Mouse (Mus musculus) induced T-regulatory cell, adult 2 months (primary cell): Measurements from ENCODE around the gene Zfp954.
A peak's percentile ranks its signal among the peaks of the same experiment; 100 is the strongest.

Experiments used
- DNase-seq: peaks from one replicate; pipeline ENCODE4 v3.0.0-alpha.2; 2012; ENCODE audit warnings: low read depth

Zfp954 gene

DNA sequence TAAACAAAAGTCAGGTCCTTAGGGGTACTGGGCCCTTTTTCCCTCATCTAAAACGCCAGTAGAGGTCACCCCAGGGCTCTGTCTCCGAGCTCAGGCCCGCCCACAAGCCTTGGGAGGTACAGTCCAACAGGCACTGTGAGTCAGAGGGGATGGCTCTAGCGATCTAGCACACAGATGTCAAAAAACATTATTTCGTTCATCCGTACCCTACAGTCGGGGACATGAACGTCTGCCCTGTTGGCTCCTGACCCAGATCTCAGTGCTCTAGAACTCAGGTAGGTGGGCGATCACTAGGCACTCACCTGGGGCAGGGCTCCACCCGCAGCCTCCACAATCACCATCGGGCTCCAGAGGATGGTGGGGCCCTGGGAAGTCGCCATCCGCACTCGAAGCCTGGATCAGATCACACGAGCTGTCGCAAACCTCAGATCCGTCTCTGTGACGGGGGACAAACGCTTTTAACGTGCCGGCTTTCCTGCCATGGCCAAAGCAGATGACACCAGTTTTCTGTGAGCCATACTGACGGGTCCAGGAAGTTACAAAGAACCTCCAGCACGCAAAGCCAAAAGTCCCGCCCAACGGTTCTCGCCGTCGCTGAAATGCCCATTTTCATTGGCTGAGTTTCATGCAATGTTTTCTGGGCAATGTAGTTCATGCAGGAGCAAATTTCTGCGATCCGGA lies at the start of gene Zfp954:
TSS of gene Zfp954 (minus strand) at position 568 of the 681 bp plus-strand sequence.
- peak; percentile 92 for DNase-seq

DNA sequence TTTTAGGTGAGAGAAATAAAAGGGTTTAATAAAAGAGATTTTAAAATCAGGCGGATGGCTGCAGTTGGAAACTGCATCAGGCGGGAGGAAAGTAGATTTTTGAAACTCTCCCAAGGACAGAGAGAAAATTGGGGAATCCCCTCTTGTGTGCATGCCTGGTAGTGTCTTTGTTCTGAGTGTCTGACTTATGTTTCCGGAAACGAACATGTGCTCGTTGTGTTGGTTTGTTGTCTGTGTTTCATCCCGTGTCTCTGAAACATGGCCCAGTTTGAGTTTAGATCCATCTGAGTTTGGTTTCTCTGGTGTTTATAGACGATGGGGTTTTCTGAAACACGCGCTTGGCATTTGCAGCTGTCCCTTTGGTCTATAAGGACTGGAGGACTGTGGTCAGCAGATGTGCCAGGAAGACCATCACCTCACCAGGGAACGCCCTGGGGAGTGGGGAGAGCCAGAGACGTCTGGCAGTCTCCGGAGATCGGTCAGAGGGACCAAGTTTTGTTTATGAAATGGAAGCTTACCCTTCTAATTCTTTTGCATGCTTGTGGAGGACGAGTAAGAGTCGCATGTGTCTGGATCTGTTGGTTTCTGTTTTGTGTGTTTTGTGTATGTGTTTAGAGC lies 24.8 kb upstream of the Zfp954 start:
- DNase-seq: no peak

DNA sequence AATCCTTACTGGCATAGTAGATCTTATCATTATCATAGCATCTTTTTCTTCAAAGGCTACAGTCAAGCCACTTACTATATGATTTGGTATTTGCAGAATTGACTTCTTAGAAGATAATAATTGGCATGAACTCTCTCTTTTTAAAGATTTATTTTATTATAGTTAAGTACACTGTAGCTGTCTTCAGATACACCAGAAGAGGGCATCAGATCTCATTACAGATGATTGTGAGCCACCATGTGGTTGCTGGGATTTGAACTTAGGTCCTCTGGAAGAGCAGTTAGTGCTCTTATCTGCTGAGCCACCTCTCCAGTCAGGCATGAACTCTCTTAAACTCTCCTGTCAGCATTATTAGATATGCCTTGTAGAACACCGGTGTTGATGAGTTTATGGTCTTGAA lies 22.9 kb upstream of the Zfp954 start:
- no peak for DNase-seq

DNA sequence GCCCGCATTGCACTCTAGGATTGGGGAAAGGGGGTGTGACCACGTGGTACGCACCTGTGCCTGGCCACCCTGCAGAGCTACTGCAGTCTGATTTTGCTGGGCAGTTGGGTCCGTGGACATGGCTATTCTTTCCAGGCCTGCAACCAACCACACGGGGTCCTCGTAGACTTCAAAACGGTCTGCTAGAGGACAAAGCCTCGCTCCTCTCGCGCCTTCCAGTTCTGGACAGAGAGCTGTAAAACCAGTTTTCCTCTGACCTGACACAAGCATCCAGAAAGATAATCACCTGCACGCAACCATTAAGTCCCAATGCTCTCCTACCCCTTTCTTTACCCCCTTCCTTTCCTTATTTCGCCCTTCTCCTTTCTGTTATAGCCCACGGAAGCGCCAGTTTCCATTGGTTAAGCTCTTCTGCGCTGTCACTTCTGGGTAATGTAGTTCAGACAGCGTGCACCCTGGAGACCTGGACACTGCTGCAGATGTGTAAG lies 15.1 kb upstream of the Zfp954 start, which contains the start of gene Zfp773:
TSS of gene Zfp773 (minus strand) at position 377 of the 488 bp plus-strand sequence.
- peak; percentile 57 for DNase-seq

- no peak for DNase-seq
Observed at GRCm38 (mm10) chr7:7132751-7133150, 11.5 kb upstream of the Zfp954 start.

DNA sequence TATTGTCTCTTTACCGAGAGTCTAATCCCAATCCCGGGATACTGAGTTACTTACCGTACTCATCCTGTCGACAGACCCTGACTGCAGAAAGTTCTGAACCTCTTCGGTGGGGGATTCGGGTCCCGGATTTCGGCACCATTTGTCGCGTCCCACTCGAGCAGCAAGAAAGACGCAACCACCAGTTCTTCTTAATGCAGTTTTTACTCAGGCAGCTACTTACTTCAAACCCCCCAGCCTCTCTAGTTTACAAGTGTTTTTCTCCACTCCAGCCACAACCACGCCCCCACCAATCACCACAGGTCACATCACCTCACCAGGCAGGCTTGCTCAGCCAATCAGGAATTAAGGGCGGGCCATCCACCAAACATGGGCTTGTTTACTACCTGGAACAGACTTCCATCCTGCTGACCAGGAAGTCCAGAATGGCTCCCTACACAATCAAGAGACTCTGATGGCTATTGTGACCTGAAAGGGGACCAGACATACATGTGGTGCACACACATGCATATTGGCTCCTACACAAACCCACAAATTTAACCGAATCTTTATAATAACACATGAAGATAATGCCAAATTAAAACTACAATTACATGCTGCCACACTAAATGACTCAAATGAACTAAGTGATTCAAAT lies 9.3 kb upstream of the Zfp954 start:
- DNase-seq: peak; percentile 35

GRCm38 (mm10) chr7:7121602-7121980 lies 303 bp upstream of the Zfp954 start:
- DNase-seq: no peak

GRCm38 (mm10) chr7:7118441-7118840 lies 2.8 kb downstream of the Zfp954 start:
- no peak for DNase-seq

DNA sequence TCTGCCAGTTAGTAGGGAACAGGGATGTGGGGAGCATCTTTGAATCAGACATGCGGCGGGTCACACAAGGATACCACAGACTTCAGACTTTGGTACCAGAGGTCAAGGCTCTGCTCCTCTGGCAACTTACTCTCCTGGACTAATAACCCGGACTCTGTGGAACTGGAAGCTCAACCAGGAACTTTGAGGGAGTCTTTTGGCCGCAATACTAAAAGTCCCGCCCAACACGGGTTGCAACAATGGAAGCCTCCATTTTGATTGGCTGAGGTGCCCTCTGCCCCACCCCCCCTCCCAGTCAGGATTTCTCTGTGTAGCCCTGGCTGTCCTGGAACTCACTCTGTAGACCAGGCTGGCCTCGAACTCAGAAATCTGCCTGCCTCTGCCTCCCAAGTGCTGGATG lies 12.8 kb downstream of the Zfp954 start:
- DNase-seq: no peak
